Mouse (Mus musculus) thymus, postnatal 36 days (tissue): ENCODE measurements around the gene Tyw5.

ENCODE experiments used
- DNase-seq, 2 experiments: peaks; one replicate each; pipeline ENCODE4 v3.0.0; 2022; ENCODE audit warnings: mixed read lengths in 2 of 2

The Tyw5 gene

DNA sequence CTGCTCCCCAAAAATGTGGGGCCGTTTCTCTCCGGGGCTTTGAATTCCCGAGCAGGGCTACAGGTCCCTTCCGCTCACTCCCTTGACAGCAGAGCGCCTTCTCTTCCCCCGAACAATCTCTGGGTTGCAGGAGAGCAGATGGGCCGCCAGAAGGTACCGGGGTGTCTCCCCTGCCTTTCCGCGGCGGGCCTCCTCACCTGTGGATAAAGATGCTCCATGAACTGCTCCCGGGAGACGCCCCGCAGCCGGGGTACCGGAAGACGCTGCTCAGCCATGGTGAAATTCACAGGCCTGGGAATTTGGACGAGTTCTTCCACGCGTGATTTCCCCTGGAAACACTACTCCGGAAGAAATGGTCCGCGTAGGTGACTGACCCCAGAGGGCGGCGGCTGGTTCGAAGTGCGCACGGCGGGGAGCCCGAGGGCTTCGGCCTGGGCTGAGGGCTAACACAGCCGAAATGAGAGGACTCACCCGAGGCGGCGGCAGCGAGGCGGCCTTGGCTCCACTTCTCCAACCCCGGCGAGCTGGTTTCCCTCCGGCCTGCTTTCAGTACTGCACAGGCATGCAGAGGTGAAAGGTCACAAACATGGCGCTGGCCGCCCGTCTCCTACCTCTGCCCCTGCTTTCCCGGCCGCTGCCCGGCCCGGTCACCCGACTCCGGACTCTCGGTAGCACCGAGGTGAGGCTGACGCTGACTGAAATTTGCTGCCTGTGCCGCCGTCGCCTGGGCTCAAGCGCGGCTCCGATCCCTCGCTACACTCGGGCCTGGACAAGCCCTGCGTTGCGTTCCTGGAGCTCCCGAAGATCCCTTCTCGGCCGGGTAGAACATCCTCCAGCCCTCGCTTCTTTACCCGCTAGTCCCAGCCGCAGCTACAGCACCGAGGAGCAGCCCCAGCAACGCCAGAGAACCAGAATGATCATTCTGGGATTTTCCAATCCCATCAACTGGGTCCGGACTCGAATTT is at the start of gene Tyw5, which contains the start of gene Maip1:
Tyw5 (minus strand) TSS at position 915 of the 965 bp plus-strand sequence.
Maip1 (plus strand) TSS at position 142 of the 965 bp plus-strand sequence.
- peak; percentile 73 to 77 for DNase-seq

DNA sequence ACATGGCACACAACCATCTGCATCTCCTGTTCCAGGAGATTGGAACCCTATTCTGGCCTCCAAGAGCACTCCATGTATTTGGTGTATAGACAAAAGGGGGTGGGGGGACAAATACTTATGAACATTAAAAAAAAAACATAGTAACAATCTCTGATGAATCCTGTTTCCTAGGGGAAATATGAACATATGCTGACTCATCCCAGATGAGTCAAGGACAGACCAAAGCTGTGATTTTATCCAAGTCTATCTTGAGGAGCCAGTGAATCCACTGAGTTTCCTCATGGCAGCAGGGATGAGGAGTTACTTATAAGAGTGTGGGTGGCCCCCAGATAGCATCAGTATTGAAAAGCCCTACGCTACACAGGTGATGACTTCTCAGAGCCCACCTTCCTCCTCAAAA is 43.3 kb upstream of the Tyw5 start:
- no peak for DNase-seq

DNA sequence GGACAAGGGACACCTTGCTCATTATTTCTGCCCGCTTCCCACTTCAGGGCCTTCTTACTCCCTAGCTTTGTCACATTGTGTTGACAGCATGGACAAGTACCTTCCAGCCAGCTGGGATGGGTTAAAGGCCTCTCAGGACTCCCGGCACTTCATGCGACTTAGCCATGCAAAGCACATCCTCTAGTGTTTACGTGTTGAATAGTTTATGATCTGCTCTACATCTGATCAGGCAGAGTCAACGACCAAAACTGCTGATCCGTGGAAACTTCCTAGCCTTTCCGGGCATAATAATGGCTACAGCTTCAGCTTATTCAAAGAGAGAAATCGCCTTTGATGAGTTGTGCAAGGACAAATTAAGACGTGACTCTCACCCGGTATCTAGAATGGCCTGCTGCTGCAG is 38.8 kb upstream of the Tyw5 start:
- DNase-seq: no peak

DNA sequence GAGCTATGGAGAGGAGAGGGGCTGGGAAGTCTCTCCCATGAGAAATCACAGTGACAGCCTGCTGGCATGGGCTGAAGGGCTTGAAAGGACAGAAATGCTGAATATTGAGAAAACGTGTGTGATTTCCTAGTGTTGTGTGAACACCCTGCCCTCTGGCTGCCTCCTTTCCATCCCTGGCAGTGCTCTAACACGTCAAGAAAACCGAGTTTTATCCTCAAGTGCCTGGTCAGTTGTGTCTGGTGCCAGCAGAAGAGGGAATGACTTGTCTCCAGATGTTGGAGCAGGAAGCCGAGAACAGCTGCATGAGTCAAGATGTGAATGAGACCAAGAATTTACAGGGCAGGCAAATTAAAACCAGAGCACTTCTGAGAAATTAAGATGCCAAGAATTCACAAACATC is 33.9 kb upstream of the Tyw5 start:
- DNase-seq: no peak

DNA sequence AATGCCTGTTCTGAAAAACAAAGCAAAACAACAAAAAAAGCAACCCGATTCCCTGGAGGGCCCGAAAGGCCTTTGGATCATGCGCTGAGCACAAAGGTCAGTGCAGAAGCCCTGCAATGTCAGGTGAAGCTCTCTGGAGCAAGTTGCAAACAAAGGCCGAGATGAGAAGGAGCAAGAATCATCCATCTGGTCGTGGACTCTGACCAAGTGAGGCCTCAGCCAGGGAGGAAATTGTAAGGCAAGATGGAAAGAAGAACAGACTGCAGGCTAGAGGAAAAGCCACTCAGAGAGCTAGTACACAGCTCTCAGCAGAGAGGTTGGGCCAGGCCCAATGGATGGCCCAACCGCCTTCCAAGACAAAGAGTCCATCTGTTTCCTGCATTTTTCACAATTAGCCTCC is 32.1 kb upstream of the Tyw5 start:
- no peak for DNase-seq

DNA sequence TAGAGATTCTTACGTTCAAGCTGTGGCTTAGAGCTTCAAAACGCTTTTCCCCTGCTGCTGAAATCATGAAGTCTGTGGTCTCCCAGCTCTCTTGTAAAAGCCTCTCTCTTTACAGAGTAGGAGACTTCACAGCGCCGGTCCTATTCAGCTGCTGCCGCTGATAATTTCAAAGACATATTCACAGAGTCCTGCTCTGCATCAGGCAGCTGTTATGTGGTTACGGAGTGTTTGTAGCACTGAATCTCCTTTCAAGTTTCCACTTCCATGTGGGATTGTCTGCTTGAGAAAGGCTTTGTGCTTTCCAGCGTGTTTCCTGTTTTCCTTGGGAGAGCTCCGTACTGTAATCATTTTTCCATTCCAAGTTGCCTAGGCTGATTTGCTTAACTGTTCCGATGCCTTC is 30.1 kb upstream of the Tyw5 start:
- no peak for DNase-seq

DNA sequence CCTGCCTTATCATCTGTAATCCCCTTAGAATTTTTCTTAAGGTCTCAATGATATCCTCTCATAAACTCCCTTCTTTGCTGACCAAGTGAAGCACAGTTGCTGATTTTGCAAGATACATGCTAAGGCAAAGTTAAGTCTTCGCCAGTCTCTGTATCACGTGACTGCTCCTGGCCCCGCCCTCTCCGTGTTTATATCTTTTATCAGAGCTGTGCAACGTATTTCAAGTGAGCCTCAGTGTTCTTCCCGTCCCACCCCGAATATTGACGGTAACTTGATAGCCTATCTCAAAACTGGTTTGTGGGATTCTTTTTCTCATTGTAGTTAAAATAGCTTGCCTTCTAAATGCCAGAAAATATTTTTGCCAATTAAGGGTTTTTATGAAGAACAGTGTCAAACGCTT is 29.5 kb upstream of the Tyw5 start:
- DNase-seq: peak; percentile 73 to 76

DNA sequence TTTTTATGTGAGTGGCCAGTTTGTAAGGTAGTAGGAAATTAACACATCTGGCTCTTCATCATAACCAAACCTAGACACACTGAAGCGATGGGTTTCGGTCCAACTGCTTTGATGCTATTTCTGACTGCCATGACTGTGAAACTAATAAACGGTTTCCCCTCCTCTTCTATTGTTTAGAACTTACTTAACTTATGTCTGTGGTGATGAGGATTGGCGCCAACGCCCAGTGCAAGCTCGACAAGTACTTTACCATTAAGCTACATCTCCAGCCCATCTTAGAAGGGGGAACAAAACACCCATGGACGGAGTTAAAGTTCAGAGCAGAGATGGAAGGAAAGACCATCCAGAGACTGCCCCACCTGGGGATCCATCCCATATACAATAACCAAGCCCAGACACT is 26.2 kb upstream of the Tyw5 start:
- no peak for DNase-seq

DNA sequence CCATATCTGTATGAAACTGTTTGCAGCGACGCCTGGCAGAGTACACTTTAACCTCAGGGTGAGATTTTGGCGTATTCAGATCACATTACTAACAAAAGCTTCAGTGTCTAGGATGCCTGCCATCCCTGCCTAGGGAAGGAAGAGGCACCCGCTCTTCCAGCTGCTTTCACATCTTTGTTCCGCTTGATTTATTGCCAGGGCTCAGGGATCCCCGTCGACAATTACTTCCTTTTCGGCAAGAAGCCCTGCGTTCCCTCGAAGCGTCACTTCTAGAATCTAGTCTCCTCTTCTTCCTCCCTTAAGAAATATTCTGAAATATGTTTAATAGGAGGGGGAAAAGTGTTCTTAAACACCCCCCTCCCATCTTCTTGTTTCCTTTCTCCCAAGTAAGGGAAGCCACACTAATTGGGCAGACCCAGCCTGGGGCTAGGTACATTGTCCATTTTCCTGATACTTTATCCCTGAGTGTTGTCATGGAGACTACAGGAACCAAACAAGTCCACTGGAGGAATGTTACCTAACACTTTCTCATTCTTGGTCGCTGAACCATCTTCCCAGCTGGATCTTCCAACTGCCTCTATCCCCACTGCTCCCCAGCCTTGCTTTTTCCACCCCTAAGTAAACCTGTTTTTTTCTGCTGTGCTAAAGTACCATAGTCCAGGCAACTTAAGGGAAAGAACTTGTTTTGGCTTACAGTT is 23.0 kb upstream of the Tyw5 start:
- DNase-seq: no peak

DNA sequence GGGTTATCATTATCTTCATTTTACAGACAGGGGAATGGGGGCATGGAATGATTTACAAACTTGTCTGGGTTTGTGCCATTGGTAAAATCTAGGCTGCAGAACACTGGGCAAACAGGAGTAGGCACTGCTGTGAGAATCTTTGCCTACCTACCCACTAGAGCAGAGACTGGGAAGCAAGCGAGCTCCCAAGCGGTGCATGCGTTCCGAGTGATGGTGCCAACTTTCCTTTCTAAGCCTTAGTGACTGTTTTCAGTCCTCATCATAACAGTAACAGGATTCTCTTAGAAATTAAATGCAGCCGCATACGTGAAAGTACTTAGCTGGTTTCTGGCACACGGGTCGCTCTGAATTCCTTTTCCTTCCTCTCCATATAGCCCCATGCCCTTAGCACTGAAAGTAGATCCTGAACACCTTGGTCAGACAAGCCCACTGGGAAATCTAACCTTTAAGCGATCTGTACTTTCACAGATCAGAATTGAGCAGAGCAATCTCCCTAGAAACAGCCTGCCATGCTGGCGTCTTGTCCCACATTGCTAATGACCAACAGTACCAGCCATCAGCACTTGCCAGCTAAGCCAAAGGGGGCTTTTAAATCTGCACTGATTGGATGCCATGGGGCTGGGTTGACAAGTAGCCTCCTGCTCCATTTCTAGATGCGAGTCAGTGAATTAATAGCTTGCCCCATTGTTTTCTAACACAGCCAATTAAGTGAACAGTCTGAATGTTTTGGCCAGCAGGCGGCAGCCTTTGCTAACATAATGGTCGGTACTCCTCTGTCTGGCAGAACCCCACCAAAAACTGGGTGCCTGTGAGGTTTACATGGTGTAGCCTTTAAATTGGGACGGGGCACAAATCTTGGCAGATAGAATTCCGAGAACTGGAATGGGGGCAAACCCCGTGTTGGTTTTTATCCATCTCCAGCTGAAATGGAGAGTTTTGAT is 21.7 kb upstream of the Tyw5 start:
- peak; percentile 80 to 84 for DNase-seq

DNA sequence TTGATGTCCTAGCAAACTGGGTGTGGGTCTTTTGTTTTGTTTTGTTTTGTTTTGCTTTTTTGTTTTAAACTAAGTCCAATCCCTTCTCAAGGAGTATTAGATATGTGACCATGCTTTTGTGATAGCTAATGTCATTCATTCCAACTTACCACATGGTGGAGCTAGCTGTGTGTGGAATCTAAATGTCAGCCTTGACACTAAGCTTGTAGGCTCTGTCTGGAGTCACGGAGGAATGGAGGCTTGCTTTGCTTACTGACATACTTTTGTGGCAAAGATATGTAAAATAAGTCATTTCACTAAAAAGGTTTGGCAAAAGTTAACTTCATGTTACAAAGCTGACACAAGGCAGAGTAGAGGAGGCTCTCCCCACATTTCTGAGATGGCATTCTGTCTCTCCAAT is 16.8 kb upstream of the Tyw5 start:
- DNase-seq: no peak

DNA sequence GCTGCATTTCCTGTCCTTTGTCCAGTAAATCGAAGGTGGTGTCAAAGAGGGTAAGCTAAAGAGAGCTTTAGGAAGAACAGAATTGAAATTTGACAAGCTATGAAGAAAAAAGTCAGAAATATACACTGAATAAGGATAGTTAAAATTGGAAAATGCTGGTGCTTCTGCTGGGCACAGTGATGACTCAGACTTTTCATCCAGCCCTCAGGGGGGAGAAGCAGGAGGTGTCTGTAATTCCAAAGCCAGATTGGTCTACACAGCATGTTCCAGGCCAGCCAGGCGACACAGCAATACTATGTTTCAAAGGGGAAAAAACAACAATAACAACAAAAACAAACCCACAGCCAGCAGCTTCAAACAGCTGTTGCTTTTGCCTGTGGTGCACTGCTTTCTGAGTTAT is 6.5 kb upstream of the Tyw5 start:
- DNase-seq: no peak

DNA sequence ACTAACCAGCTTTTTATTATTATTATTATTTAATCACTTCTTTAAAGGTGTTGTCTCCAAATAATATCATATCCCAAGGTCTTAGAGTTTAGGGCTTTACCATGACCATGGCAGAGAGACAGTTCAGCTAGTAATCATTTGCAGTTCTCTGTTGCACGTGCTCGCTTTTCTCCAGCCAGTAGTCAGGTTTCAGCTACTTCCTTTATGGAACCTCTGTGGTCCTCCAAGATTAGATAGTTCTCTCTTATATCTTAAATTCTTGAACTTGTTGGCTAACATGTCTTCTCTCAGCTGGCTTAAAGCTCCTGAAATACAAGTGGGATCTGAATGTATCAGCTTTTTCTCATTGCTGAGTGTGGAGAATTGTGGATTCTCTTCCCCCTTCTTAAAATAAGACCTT is 2.1 kb upstream of the Tyw5 start:
- DNase-seq: no peak

DNA sequence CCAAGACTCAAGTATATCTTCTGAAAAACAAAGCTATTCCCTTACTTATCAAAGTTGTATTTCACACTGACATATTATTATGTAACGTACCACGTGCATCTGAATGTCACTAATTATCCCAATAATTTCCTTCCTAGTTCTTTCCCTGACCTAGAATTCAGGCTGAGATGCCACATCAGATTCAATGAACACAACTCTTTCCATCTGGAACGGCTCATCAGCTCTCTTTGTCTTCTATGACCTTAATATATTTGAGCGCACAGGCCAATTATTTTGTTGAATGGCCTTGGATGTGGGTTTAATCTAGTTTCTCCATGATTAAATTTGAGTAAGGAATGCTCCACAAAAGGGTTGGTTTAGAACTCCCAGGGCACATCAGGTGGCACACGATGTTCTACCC is 4.8 kb downstream of the Tyw5 start:
- no peak for DNase-seq

DNA sequence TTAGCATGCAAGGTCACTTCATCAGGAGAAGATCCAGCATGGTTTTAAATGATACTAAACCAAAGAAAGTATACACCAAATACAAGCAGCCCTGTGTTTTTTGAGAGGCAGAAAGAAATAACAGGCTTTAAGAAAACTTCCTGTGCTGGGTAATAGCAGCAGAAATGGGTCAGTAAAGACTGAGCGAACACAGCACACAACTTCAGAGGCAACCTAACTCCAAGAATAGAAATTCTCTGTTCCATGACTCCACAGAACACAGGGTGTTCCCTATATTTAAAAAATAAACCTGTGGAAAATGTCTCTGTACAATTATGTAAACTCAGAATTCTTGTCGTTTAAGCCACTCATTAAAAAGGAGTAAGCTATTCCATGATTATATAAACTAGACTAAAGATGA is 6.0 kb downstream of the Tyw5 start:
- DNase-seq: no peak

DNA sequence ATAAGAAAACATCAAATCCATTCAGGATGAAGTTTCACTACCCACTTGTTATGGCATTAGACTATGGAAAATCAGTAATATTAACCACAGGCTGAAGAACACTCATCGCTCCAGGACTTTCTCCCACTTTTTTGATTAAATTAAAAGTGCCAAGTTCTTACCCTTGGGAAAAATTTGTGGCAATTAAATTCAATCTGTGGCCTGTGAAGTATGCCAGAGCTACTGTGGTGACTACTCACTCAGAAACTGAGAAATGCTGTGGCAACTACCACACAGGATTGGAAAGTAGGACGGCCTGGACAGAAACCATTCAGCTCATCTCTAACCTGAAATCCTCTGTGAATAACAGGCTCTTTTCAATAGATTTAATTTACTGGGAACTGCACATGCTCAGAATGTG is 6.6 kb downstream of the Tyw5 start:
- no peak for DNase-seq

DNA sequence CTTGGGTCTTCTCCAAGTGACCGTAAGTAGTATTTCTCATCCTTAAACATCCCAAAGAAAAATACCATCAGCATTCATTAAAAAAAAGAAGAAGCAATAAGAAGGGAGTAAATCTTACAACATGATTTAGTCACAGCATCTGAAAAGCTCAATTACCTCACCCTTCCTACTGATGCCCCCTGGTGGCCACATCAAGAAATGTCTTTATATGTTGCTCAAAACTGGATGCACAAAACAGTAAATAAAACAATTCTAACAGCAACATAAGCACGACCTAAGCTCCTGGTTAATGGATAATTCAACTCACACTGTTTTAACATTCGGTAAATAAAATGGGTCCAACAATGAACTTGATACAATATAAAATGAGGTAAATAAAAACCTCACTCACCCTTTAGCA is 12.8 kb downstream of the Tyw5 start:
- DNase-seq: peak; percentile 9 to 13

DNA sequence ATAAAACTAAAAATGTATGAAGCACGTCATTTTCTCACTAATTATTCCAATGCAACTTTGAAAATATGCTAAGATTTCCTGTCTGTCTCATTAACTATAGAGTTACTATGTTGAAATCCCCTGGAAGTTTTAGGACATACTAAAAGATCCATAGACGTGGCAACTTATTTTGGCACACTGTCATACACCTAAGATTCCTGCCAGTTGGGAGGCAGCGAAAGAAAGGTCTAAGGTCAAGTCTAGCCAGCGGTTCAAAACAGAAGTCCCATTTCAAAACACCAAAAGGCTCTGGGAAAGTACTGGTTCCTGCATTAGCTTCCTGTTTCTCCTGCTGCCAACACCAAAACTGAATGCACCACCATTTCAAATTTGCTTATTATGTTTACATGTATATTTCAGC is 14.5 kb downstream of the Tyw5 start:
- no peak for DNase-seq

DNA sequence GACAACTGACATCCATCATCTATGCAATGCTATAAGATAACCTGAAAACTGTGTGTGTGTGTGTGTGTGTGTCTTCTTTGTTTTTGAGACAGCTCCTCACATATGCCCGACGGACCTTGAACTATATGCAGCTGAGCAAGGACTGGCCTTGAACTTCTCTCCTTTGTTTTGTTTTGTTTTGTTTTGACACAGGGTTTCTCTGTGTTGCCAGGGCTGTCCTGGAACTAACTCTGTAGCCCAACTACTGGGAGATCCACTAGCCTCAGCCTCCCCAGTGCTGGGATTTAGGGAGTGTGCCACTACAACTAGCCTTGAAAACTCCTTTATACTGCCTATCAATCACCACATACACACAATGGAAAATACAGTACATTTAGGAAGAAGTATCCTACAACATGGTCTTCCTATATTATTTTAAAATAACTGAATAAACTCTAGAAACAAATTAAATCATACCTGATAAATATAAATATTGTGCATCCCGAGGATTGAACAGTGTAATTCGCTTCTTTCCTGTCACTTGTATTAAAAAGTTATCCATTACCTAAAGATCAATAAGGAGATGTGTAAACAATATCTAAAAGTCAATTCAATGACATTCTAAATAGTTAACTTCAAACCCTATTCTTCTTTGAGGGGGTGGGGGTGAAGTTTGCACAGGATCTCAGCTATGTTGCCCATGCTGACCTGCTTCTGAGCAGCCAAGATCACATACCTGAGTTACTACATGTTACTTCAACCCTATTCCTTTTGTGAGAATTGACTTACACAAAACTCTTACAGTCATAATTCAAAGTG is 15.7 kb downstream of the Tyw5 start:
- DNase-seq: no peak

DNA sequence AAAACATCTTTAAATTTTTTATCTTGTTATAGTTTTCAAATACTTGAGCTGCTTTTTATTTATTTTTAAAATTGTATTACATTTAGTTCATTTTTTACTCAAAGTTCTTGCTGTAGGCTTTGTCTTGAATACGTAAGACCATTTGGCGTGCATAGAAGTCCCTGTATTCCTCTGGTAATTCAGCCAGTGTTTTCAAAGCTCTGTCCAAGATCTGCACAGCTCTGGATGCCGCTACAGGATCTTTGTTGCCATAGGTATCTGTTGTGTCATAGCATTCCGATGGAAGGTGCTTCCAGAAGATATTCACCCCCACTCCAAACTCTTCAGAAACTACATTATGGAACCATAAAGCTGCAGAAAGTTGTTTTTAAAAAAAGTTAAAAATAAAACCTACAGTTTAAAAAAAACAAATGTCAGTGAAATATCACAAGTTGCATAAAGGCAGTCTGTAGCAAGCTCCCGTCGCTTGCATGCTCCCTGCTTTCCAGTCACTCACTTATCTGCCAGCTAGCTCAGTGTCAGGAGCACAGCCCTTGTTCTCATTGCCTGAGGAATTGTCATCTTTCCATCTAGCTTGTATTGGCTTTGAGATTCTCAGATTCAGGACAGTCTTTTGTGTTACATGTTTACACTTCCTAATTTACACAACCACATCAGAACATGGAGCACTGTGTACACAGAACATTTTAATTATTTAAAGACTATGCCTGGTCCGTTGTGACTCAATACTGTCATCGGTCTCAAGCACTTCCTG is 18.3 kb downstream of the Tyw5 start:
- DNase-seq: no peak

DNA sequence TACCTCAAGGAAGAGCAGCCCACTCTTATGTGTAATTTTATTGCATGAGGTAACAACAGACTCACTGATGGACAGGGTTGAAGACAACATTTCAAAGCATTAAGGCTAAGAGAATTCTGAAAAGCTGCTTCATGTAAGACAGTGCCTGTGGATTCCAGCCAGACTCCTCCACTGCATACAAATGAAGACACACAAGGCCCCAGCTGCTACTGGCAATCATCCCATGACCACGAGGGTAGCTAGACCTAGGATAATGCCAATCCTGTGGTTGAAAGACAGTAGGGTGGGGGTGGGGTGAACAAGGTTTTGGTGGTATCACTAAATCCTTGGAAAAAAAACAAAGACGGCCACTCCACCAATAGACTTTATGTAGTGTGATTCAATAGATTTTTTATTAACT is 19.0 kb downstream of the Tyw5 start:
- DNase-seq: no peak
